Mouse (Mus musculus): ENCODE measurements around the gene Gstp1. TPM values are rescaled to one million over a fixed set of nuclear protein-coding genes. Genes with fewer than 3 reads are reported as not detected.
"Not testable (repeated sequence)": the region's sequence is repeated elsewhere in the genome, so short reads cannot be mapped to it uniquely, and the experiment has no call there.

Gene Gstp1
- polyA plus RNA-seq, 1 experiment: 225 TPM

GRCm38 (mm10) chr19:4060899-4061465, 23.2 kb upstream of the Gstp1 start:
- Histone ChIP-seq H3K4me1 (ENCODE audit: control insufficient read depth, insufficient read depth, low read length) (no peaks in the 10 kb centered on the region), H3K4me3 (ENCODE audit: insufficient read depth, low read length) (no peak overlapping the region), H3K27ac (ENCODE audit: insufficient read depth, low read length) (no peak overlapping the region)
- TF ChIP-seq CTCF (IDR thresholded peaks at IDR 0.05; ENCODE audit: borderline replicate concordance, insufficient read depth, low read length) (no peak), POLR2A (IDR thresholded peaks at IDR 0.05; ENCODE audit: low read depth, low read length) (no peak)

- H3K27ac ChIP-seq (ENCODE audit: insufficient read depth, low read length); H3K4me3 ChIP-seq (ENCODE audit: insufficient read depth, low read length); H3K4me1 ChIP-seq (ENCODE audit: control insufficient read depth, insufficient read depth, low read length): not testable (repeated sequence)
Observed at GRCm38 (mm10) chr19:4060044-4060898, 22.5 kb upstream of the Gstp1 start.

GRCm38 (mm10) chr19:4059069-4059740, 21.4 kb upstream of the Gstp1 start, which contains the start of gene Gstp3:
TSS of gene Gstp3 (minus strand) at chr19:4059569.
- Histone ChIP-seq H3K4me1 (ENCODE audit: control insufficient read depth, insufficient read depth, low read length) (no peaks in the 10 kb centered on the region), H3K4me3 (ENCODE audit: insufficient read depth, low read length) (no peak within 1 kb of the TSS), H3K27ac (ENCODE audit: insufficient read depth, low read length) (no peak within 1 kb of the TSS)
- TF ChIP-seq POLR2A (IDR thresholded peaks at IDR 0.05; ENCODE audit: low read depth, low read length): no peak
- no peak for TF ChIP-seq CTCF (IDR thresholded peaks at IDR 0.05; ENCODE audit: borderline replicate concordance, insufficient read depth, low read length)

GRCm38 (mm10) chr19:4058581-4058980, 20.8 kb upstream of the Gstp1 start:
- H3K4me1 ChIP-seq (ENCODE audit: control insufficient read depth, insufficient read depth, low read length): no peaks in the 10 kb centered on the region
- no peak overlapping the region for H3K27ac ChIP-seq (ENCODE audit: insufficient read depth, low read length)
- TF ChIP-seq POLR2A (IDR thresholded peaks at IDR 0.05; ENCODE audit: low read depth, low read length): no peak
- TF ChIP-seq CTCF (IDR thresholded peaks at IDR 0.05; ENCODE audit: borderline replicate concordance, insufficient read depth, low read length): no peak
- H3K4me3 ChIP-seq (ENCODE audit: insufficient read depth, low read length): no peak overlapping the region

GRCm38 (mm10) chr19:4057962-4058361, 20.2 kb upstream of the Gstp1 start:
- Histone ChIP-seq H3K27ac (ENCODE audit: insufficient read depth, low read length) (no peak overlapping the region), H3K4me1 (ENCODE audit: control insufficient read depth, insufficient read depth, low read length) (no peaks in the 10 kb centered on the region)
- TF ChIP-seq POLR2A (IDR thresholded peaks at IDR 0.05; ENCODE audit: low read depth, low read length) (no peak), CTCF (IDR thresholded peaks at IDR 0.05; ENCODE audit: borderline replicate concordance, insufficient read depth, low read length) (no peak)

GRCm38 (mm10) chr19:4057389-4057788, 19.6 kb upstream of the Gstp1 start:
- TF ChIP-seq CTCF (IDR thresholded peaks at IDR 0.05; ENCODE audit: borderline replicate concordance, insufficient read depth, low read length): no peak
- TF ChIP-seq POLR2A (IDR thresholded peaks at IDR 0.05; ENCODE audit: low read depth, low read length): no peak
- Histone ChIP-seq H3K4me1 (ENCODE audit: control insufficient read depth, insufficient read depth, low read length) (no peaks in the 10 kb centered on the region), H3K27ac (ENCODE audit: insufficient read depth, low read length) (no peak overlapping the region), H3K4me3 (ENCODE audit: insufficient read depth, low read length) (no peak overlapping the region)

More at GRCm38 (mm10) chr19:4057962-4058361, 20.2 kb upstream of the Gstp1 start:
- H3K4me3 ChIP-seq (ENCODE audit: insufficient read depth, low read length): no peak overlapping the region

GRCm38 (mm10) chr19:4056727-4057126, 18.9 kb upstream of the Gstp1 start:
- H3K4me3 ChIP-seq (ENCODE audit: insufficient read depth, low read length): no peak overlapping the region
- no peak overlapping the region for H3K27ac ChIP-seq (ENCODE audit: insufficient read depth, low read length)
- TF ChIP-seq POLR2A (IDR thresholded peaks at IDR 0.05; ENCODE audit: low read depth, low read length) (no peak), CTCF (IDR thresholded peaks at IDR 0.05; ENCODE audit: borderline replicate concordance, insufficient read depth, low read length) (no peak)
- H3K4me1 ChIP-seq (ENCODE audit: control insufficient read depth, insufficient read depth, low read length): 0 out of 2 replicates have a peak, but pooled peaks cover 2% of the 10 kb centered on the region

GRCm38 (mm10) chr19:4055947-4056693, 18.3 kb upstream of the Gstp1 start:
- TF ChIP-seq POLR2A (IDR thresholded peaks at IDR 0.05; ENCODE audit: low read depth, low read length) (no peak), CTCF (IDR thresholded peaks at IDR 0.05; ENCODE audit: borderline replicate concordance, insufficient read depth, low read length) (no peak)
- Histone ChIP-seq H3K4me1 (ENCODE audit: control insufficient read depth, insufficient read depth, low read length) (0 out of 2 replicates have a peak, but pooled peaks cover 2% of the 10 kb centered on the region), H3K4me3 (ENCODE audit: insufficient read depth, low read length) (no peak overlapping the region), H3K27ac (ENCODE audit: insufficient read depth, low read length) (no peak overlapping the region)

- TF ChIP-seq POLR2A (IDR thresholded peaks at IDR 0.05; ENCODE audit: low read depth, low read length): no peak
- TF ChIP-seq CTCF (IDR thresholded peaks at IDR 0.05; ENCODE audit: borderline replicate concordance, insufficient read depth, low read length): no peak
- H3K4me1 ChIP-seq (ENCODE audit: control insufficient read depth, insufficient read depth, low read length): 0 out of 2 replicates have a peak, but pooled peaks cover 2% of the 10 kb centered on the region
- no peak overlapping the region for H3K27ac ChIP-seq (ENCODE audit: insufficient read depth, low read length)
- no peak overlapping the region for H3K4me3 ChIP-seq (ENCODE audit: insufficient read depth, low read length)
Observed at GRCm38 (mm10) chr19:4055216-4055946, 17.6 kb upstream of the Gstp1 start.
